Mouse (Mus musculus) heart, embryonic 12.5 days (tissue): ENCODE results near the gene Ascc1. TPM values are rescaled to one million over a fixed set of nuclear protein-coding genes. Genes with fewer than 3 reads are reported as not detected.
A peak's percentile ranks its signal among the peaks of the same experiment; 100 is the strongest.

Source experiments
- ATAC-seq: fragments of 200-750 bp; cut with Nextera tagmentation; 2 replicates; pipeline ENCODE4 v1.8.0; 2017; ENCODE audit warnings: moderate TSS enrichment, moderate library complexity; ENCODE audit not compliant: insufficient number of reproducible peaks, low FRiP score
- H3K27ac ChIP-seq: fragments of 300-500 bp; sonication (generic); 2 replicates; pipeline ENCODE4 v1.5.1; 2016; ENCODE audit warnings: mild to moderate bottlenecking, moderate library complexity; ENCODE audit not compliant: poor library complexity, severe bottlenecking
- H3K27me3 ChIP-seq: fragments of 300-500 bp; sonication (generic); replicated peaks from 2 replicates; pipeline ENCODE4 v1.6.1; 2016; ENCODE audit warnings: mild to moderate bottlenecking, moderate library complexity
- H3K36me3 ChIP-seq: fragments of 300-500 bp; sonication (generic); 2 replicates; pipeline ENCODE4 v1.6.1; 2016; ENCODE audit warnings: mild to moderate bottlenecking, moderate library complexity
- H3K4me1 ChIP-seq: fragments of 300-500 bp; sonication (generic); replicated peaks from 2 replicates; pipeline ENCODE4 v1.6.1; 2016; ENCODE audit warnings: mild to moderate bottlenecking
- H3K4me2 ChIP-seq: fragments of 300-500 bp; sonication (generic); 2 replicates; pipeline ENCODE4 v1.6.1; 2016; ENCODE audit warnings: mild to moderate bottlenecking, moderate library complexity
- H3K4me3 ChIP-seq: fragments of 300-500 bp; sonication (generic); 2 replicates; pipeline ENCODE4 v1.5.1; 2016; ENCODE audit warnings: mild to moderate bottlenecking
- H3K9ac ChIP-seq: fragments of 300-500 bp; sonication (generic); 2 replicates; pipeline ENCODE4 v1.6.1; 2016; ENCODE audit warnings: mild to moderate bottlenecking, moderate library complexity
- H3K9me3 ChIP-seq: fragments of 300-500 bp; sonication (generic); replicated peaks from 2 replicates; pipeline ENCODE4 v1.6.1; 2016; ENCODE audit warnings: mild to moderate bottlenecking, moderate library complexity
- WGBS: fragments of 180-500 bp; shearing (Covaris S2); methylation state at CpG from one replicate; pipeline ENCODE4 v1.1.7; 2016; 5-methylcytosine and 5-hydroxymethylcytosine counted together
- polyA plus RNA-seq: library from polyadenylated mRNA; unstranded; fragments of >200 nt; fragmentation: Nextera tagmentation; extraction: Ambion mirVana; gene quantifications from 2 replicates; pipeline ENCODE4 v1.2.1, GENCODE M21; 2016

Ascc1 gene
- polyA plus RNA-seq, 1 experiment from 2014 or later, result 33.2 TPM

DNA sequence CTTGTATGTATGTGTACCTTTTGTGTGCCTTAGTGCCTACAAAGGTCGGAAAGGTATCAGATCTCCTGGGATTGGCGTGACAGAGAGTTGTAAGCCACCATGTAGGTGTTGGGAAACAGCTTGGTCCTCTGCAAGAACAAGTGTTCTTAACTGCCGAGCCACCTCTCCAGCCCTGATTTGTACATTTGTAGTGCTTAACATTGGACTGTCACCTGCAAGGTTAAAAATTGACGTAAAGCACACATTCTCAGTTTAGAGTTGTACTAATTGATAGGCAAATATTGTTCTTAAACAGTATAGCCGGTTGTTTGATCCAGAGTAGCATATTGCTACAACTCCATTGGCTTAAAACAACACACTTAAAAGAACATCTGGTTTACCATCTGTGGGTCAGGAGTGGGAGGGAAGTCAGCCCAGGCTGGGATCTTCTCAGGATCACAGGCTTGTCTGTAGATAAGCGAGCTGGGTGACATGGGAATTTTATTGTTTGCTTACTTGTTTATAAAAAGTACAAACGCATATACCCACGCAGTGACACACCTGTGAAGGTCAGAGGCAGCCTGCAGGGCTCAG lies 39.8 kb downstream of the Ascc1 start:
- Histone ChIP-seq H3K9me3 (no peaks in the 10 kb centered on the region), H3K9ac (no peak overlapping the region), H3K27me3 (no peaks in the 10 kb centered on the region), H3K4me1 (peaks cover 3% of the 10 kb centered on the region; the same call in 1 of the 2 replicates), H3K4me3 (no peak overlapping the region), H3K4me2 (no peak overlapping the region), H3K36me3 (0 out of 2 replicates have a peak, but pooled peaks cover 4% of the 10 kb centered on the region), H3K27ac (no peak overlapping the region)
- 79% methylated on average over 8 of the region's 8 CpGs for WGBS
- ATAC-seq, result no peak

DNA sequence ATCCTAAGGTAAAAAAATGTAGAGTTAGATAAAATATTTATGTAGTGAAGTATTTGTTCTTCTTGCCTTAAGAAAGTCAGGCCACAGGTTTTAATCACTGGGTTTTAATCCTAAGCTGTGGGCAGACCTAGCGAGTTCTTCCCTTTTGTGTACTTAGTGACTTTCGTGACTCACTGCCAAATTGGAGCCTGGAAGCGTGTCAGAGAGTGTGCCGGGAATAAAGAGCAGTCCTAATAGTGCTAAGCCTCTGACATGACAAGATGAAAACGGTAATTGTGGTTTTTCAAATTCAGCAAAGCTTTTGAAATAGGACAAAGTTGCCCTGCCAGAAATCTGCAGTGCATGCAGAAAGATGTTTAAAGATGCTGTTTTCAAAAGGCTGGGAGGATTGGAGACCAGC lies 44.1 kb downstream of the Ascc1 start:
- 75% methylated on average over 5 of the region's 5 CpGs for WGBS
- no peak overlapping the region for H3K4me2 ChIP-seq

DNA sequence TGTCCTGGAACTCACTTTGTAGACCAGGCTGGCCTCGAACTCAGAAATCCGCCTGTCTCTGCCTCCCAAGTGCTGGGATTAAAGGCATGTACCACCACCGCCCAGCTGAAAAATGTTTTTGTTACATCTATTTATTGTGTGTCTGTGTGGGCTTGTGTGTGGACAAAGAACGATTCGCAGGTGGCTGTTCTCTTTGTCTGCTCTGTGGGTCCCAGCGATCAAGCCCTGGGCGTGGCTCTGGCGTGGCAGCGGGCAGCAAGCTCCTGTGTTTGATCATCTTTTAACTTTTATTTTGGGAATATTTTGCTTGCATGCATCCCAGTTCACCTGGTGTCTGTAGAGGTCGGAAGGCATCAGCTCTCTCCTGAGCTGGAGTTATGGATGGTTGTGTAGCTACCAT lies 48.0 kb downstream of the Ascc1 start:
- no peak overlapping the region for H3K4me3 ChIP-seq
- H3K27me3 ChIP-seq, result no peaks in the 10 kb centered on the region
- no peak for ATAC-seq
- H3K36me3 ChIP-seq, result peaks cover 14% of the 10 kb centered on the region
- H3K27ac ChIP-seq, result no peak overlapping the region
- no peak overlapping the region for H3K4me2 ChIP-seq
- H3K4me1 ChIP-seq, result no peaks in the 10 kb centered on the region
- no peak overlapping the region for H3K9ac ChIP-seq
- WGBS, result 91% methylated on average over 10 of the region's 10 CpGs
- H3K9me3 ChIP-seq, result no peaks in the 10 kb centered on the region; the same call in 1 of the 2 replicates

More for the DNA sequence above, 44.1 kb downstream of the Ascc1 start:
- no peak overlapping the region for H3K27ac ChIP-seq
- H3K4me3 ChIP-seq, result no peak overlapping the region
- H3K9ac ChIP-seq, result no peak overlapping the region
- peaks cover 18% of the 10 kb centered on the region for H3K36me3 ChIP-seq
- ATAC-seq, result no peak
- H3K4me1 ChIP-seq, result no peaks in the 10 kb centered on the region
- H3K9me3 ChIP-seq, result no peaks in the 10 kb centered on the region; the same call in 1 of the 2 replicates
- H3K27me3 ChIP-seq, result no peaks in the 10 kb centered on the region

DNA sequence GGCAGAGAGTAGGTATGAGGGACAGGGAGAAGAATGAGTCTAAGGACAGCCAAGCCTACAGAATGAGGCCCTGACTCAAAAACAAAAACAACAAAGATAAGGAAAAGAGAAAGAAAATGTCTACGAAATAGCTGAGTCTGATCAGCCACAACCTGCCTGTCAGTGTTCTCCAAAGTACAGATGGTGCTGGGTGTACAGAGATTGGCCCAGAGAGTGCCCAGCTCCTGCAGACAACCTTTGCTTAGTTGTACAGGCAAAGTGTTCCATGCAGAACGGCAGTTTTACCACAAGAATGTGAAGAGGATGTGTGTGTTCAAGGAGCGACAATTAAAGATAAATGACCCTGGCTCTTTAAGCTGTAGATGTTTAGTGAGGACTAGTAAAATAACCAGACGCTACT lies 50.5 kb downstream of the Ascc1 start:
- Histone ChIP-seq H3K9ac (no peak overlapping the region), H3K27ac (no peak overlapping the region), H3K9me3 (peaks cover 15% of the 10 kb centered on the region), H3K36me3 (peaks cover 24% of the 10 kb centered on the region), H3K4me3 (no peak overlapping the region), H3K27me3 (no peaks in the 10 kb centered on the region), H3K4me1 (no peaks in the 10 kb centered on the region), H3K4me2 (no peak overlapping the region)
- ATAC-seq, result no peak
- 60% methylated on average over 4 of the region's 4 CpGs for WGBS

DNA sequence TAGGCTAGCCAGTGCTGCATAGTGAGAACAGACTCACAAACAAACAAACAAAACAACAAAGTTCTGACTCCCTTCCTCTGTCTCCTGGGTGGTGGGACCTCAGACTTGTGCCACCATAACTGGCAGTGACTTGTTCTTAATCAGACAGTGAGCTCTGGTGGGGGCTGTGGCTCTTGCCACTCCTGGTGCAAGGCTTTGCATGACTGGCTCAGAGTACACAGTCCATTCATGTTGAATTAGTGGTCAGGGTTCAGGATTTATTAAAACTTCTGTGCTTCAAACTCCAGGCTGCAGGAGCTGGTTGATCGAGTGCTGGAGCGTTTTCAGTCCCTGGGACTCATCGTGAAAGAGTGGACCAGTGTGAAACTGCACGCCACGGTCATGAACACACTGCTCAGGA lies 59.6 kb downstream of the Ascc1 start:
- Histone ChIP-seq H3K36me3 (peaks cover 10% of the 10 kb centered on the region; the same call in 1 of the 2 replicates), H3K4me3 (no peak overlapping the region), H3K4me2 (no peak overlapping the region), H3K27ac (no peak overlapping the region), H3K27me3 (0 out of 2 replicates have a peak, but pooled peaks cover 12% of the 10 kb centered on the region), H3K9me3 (peaks cover 9% of the 10 kb centered on the region), H3K9ac (no peak overlapping the region), H3K4me1 (peaks cover 11% of the 10 kb centered on the region)
- ATAC-seq, result no peak
- 82% methylated on average over 5 of the region's 5 CpGs for WGBS

DNA sequence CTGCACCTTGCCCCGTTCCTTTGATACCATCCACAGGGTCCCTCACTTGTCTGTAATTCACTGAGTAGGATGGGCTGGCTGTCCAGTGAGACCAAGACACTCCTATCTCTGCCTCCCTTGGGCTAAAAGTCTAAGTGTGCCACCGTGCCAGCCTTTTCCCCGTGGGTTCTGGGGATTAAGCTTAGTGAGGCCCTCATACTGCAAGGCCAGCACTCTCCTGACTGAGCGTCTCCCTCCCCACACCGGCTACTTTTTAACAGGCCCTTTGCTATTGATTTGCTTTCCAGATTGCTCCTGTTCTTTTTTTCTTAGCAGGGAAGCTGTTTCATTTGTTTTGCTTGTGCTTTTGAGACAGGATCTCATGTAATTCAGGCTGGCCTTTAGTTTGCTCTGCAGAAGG lies 60.3 kb downstream of the Ascc1 start:
- WGBS, result 46% methylated on average over 5 of the region's 5 CpGs
- Histone ChIP-seq H3K9ac (no peak overlapping the region), H3K4me2 (no peak overlapping the region), H3K36me3 (peaks cover 5% of the 10 kb centered on the region; the same call in 1 of the 2 replicates), H3K27ac (no peak overlapping the region), H3K9me3 (peaks cover 1% of the 10 kb centered on the region; the same call in 1 of the 2 replicates), H3K4me1 (peaks cover 11% of the 10 kb centered on the region), H3K27me3 (0 out of 2 replicates have a peak, but pooled peaks cover 16% of the 10 kb centered on the region), H3K4me3 (no peak overlapping the region)
- no peak for ATAC-seq

DNA sequence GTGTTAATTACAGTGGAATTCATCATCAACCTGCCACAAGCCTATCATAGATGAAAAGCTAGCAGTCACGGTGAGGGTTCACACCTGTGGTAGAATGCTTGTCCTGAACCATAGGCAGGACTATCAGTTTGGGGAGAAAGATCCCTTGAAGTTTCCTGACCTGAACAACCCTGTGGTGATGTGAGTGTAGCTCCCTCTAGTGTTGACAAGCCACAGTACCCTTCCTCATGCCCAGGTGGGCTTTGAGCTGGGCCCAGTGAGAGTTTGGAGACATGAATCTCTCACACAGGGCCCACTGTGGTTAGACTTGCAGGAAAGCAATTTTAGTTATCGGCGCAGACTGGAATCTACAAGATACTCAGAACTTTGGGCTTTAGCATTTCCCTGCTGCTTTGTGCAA lies 63.9 kb downstream of the Ascc1 start:
- Histone ChIP-seq H3K27me3 (peaks cover 29% of the 10 kb centered on the region), H3K9ac (no peak overlapping the region), H3K4me1 (peaks cover 11% of the 10 kb centered on the region), H3K27ac (no peak overlapping the region), H3K36me3 (peaks cover 5% of the 10 kb centered on the region; the same call in 1 of the 2 replicates), H3K9me3 (no peaks in the 10 kb centered on the region), H3K4me3 (no peak overlapping the region), H3K4me2 (no peak overlapping the region)
- 71% methylated on average over 3 of the region's 3 CpGs for WGBS
- ATAC-seq, result no peak

DNA sequence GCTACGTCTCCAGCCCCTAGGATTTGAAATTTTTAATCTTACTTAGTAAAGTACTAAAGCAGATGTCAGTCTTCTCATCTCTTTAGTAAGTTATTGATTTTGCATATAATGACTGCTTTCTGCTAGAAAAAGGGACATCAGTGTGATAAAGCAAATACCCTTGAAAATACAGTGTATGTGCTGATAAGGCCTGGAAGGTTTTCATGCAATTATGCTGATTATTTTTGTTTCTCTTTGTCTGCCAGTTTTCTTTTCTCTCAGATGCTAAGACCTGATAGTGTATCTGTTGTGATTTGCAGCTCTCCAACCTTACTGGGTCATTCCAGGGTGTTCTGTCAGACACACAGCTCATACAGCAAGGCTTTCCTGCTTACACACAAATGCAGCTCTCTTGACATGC lies 72.6 kb downstream of the Ascc1 start:
- Histone ChIP-seq H3K4me1 (peaks cover 31% of the 10 kb centered on the region), H3K4me2 (no peak overlapping the region), H3K9ac (no peak overlapping the region), H3K4me3 (no peak overlapping the region), H3K27ac (no peak overlapping the region), H3K9me3 (no peaks in the 10 kb centered on the region), H3K27me3 (peaks cover 27% of the 10 kb centered on the region), H3K36me3 (no peaks in the 10 kb centered on the region)
- 85% methylated on average over 1 of the region's 1 CpGs for WGBS
- ATAC-seq, result no peak

DNA sequence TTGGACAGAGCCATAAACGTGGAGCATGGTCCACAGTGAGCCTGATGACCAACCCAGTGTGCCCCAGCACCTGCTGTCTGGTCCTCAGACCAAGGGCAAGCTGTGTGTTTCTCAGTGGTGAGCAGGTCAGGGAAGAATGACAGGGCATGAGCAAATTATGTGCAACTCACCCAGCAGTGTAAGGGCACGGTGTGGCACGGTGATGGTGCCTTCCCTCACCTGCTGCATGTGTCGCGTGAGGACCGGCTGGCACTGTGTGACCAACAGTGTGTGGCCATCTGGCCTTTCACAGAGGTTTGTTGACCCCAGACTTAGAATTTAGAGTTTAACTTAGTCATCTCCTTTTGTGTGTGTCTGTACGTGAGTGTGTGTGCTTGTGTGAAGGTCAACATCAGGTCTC lies 74.6 kb downstream of the Ascc1 start:
- ATAC-seq, result no peak
- Histone ChIP-seq H3K9ac (no peak overlapping the region), H3K27me3 (peaks cover 27% of the 10 kb centered on the region), H3K4me2 (no peak overlapping the region), H3K9me3 (no peaks in the 10 kb centered on the region), H3K4me1 (peaks cover 52% of the 10 kb centered on the region), H3K4me3 (no peak overlapping the region), H3K27ac (no peak overlapping the region), H3K36me3 (no peaks in the 10 kb centered on the region)
- 92% methylated on average over 7 of the region's 7 CpGs for WGBS

DNA sequence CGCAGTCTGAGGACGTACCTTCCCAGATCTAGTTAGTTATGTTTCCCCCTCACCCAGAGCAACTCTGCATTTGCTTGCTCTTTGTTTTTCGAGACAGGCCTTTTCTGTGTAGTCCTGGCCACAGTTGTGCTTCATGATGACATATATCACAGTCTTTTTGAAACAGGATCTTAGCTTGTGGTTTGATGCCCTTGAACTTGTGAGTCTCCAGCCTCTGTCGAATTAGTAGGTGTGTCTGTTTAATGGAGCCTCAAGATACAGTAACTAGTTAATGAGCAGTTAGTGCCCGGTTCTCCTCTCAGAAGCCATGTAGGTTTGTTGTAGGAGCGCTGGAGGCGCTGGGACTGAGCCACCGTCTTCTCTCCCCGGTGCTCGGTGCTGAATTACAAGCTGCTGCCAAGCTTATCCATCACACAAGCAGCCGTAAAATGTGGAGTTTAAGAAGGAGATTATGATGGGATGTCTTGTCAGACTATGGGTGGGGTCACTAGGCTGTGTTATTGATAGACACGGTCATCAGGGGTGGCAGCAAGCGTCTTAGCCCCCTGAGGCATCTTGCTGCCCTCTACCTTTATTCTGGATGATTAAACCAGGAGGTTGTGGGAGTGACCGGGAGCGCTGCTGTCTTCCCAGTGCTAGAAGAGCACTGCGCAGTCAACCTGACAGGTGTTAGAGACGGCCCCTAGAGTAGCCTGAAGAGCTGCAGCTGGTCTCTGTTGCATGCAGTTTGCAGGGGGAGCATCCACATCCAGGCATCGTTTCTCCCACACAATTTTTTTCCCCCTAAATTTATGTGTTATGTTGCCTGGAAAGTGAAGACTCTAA lies 75.3 kb downstream of the Ascc1 start:
- Histone ChIP-seq H3K9ac (no peak overlapping the region), H3K27me3 (peaks cover 33% of the 10 kb centered on the region), H3K27ac (peak overlapping the region; percentile 73), H3K4me2 (peak overlapping the region; percentile 56), H3K4me1 (peaks cover 56% of the 10 kb centered on the region), H3K9me3 (no peaks in the 10 kb centered on the region), H3K36me3 (no peaks in the 10 kb centered on the region), H3K4me3 (no peak overlapping the region; the same call in 1 of the 2 replicates)
- 50% methylated on average over 18 of the region's 18 CpGs for WGBS
- no peak for ATAC-seq

DNA sequence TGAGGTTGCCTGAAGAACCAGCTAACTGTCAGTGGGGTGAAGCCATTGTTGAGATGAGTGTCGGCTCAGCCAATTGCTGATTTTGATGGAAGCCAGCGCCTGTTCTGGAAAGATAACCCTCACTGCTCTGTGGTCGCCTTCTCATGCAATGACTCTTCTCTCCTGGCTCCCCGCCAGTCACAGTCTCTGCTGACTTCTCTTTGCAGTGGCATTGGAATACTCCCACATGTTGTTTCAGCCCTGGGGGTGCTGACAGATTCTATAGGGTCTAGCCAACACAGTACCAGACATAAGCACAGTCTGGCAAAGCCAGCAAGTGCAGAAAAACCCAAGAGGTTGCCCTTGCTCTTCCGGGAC lies 75.9 kb downstream of the Ascc1 start:
- 4% methylated on average over 5 of the region's 5 CpGs for WGBS
- peak; percentile 86 for ATAC-seq
- H3K4me1 ChIP-seq, result peaks cover 56% of the 10 kb centered on the region
- no peak overlapping the region; the same call in 1 of the 2 replicates for H3K4me3 ChIP-seq
- H3K27ac ChIP-seq, result peak overlapping the region; percentile 74
- H3K27me3 ChIP-seq, result peaks cover 38% of the 10 kb centered on the region
- peak overlapping the region; percentile 56 for H3K4me2 ChIP-seq
- no peak overlapping the region for H3K9ac ChIP-seq
- no peaks in the 10 kb centered on the region for H3K36me3 ChIP-seq
- no peaks in the 10 kb centered on the region for H3K9me3 ChIP-seq
